Mouse (Mus musculus) adrenal gland, adult 8-10 months (tissue): ENCODE results near the gene Rhbdf1. TPM values are rescaled to one million over a fixed set of nuclear protein-coding genes. Genes with fewer than 3 reads are reported as not detected.

Experiments used
- DNase-seq: peaks from one replicate; pipeline ENCODE4 v3.0.0; 2022
- total RNA-seq, 4 experiments: library from RNA; stranded (reverse); gene quantifications; 2 replicates each; pipeline ENCODE4 v1.2.4; 2022

Rhbdf1 gene
- total RNA-seq, 4 experiments from 2014 or later: 24.5 to 40.0 (median 33.1) TPM

GRCm38 (mm10) chr11:32189434-32189833 lies 32.7 kb downstream of the Rhbdf1 start:
- no peak for DNase-seq

- DNase-seq: no peak
Measured at GRCm38 (mm10) chr11:32188881-32189280, 33.2 kb downstream of the Rhbdf1 start.

GRCm38 (mm10) chr11:32187256-32187655 lies 34.8 kb downstream of the Rhbdf1 start:
- no peak for DNase-seq

- no peak for DNase-seq
Measured at GRCm38 (mm10) chr11:32186031-32186430, 36.1 kb downstream of the Rhbdf1 start.

- DNase-seq: no peak
Measured at GRCm38 (mm10) chr11:32184469-32184868, 37.6 kb downstream of the Rhbdf1 start.

- peak; percentile 53 for DNase-seq
Measured at GRCm38 (mm10) chr11:32181973-32182868, 39.9 kb downstream of the Rhbdf1 start.

GRCm38 (mm10) chr11:32181246-32181645 lies 40.9 kb downstream of the Rhbdf1 start:
- DNase-seq: no peak

GRCm38 (mm10) chr11:32178506-32178905 lies 43.6 kb downstream of the Rhbdf1 start:
- DNase-seq: no peak

- no peak for DNase-seq
Measured at GRCm38 (mm10) chr11:32166683-32167082, 55.4 kb downstream of the Rhbdf1 start.

GRCm38 (mm10) chr11:32161922-32162804 lies 59.9 kb downstream of the Rhbdf1 start:
- DNase-seq: peak; percentile 18

- no peak for DNase-seq
Measured at GRCm38 (mm10) chr11:32161500-32161899, 60.6 kb downstream of the Rhbdf1 start.

GRCm38 (mm10) chr11:32160341-32160740 lies 61.8 kb downstream of the Rhbdf1 start:
- DNase-seq: no peak

Other genes starting within 250 kb of the Rhbdf1 start
- 10 to 100 TPM; 37.1 to 76.7 (median 48.5) TPM for gene Nsg2, start 221.8 kb downstream of the Rhbdf1 start, total RNA-seq
- gene Il9r, start 22.0 kb downstream of the Rhbdf1 start, total RNA-seq: under 1 TPM in 3 of 4 experiments, not detected in 1; 0.42 to 0.71 (median 0.62) TPM
- gene Snrnp25, start 16.9 kb downstream of the Rhbdf1 start, total RNA-seq: 10 to 100 TPM; 12.7 to 21.5 (median 18.0) TPM
- 10 to 100 TPM; 18.2 to 41.0 (median 33.3) TPM for gene Mpg, start 4.2 kb upstream of the Rhbdf1 start, total RNA-seq
- gene Nprl3, start 45.4 kb upstream of the Rhbdf1 start, total RNA-seq: 100 to 1,000 TPM in 2 of 4 experiments, 10 to 100 TPM in 2; 72.8 to 122 (median 105) TPM
- not detected for gene Hba-x, start 54.1 kb upstream of the Rhbdf1 start, total RNA-seq
- 1,000 to 10,000 TPM in 1 of 4 experiments, 100 to 1,000 TPM in 3; 803 to 2,295 (median 899) TPM for gene Hba-a1, start 61.2 kb upstream of the Rhbdf1 start, total RNA-seq
- not detected for gene Hbq1b, start 64.7 kb upstream of the Rhbdf1 start, total RNA-seq
- gene Hba-a2, start 74.2 kb upstream of the Rhbdf1 start, total RNA-seq: 1,000 to 10,000 TPM in 1 of 4 experiments, 100 to 1,000 TPM in 3; 528 to 1,532 (median 627) TPM
- under 1 TPM in 1 of 4 experiments, not detected in 3; 0.54 TPM for gene Hbq1a, start 77.8 kb upstream of the Rhbdf1 start, total RNA-seq
- gene Sh3pxd2b, start 125.5 kb upstream of the Rhbdf1 start, total RNA-seq: 10 to 100 TPM in 2 of 4 experiments, 1 to 10 TPM in 2; 5.6 to 10.8 (median 8.8) TPM
- gene Ubtd2, start 233.1 kb upstream of the Rhbdf1 start, total RNA-seq: 10 to 100 TPM; 11.5 to 15.9 (median 13.7) TPM